Mouse (Mus musculus) splenic B cell, adult 2 months (primary cell): ENCODE measurements at regions not wholly inside any gene's neighbourhood (a gene's known extent, or its start where the extent isn't known, plus 50 kb on each side); places are given as distances from the start of the nearest gene placed in this dataset.

Experiments
- DNase-seq: peaks from one replicate; pipeline ENCODE4 v3.0.0-alpha.2; 2011; ENCODE audit warnings: low read depth, low spot score
- H3K27me3 ChIP-seq: 2 replicates; pipeline ENCODE4 v1.6.1; 2012; ENCODE audit warnings: mild to moderate bottlenecking, low read length, moderate library complexity, mixed read lengths; ENCODE audit not compliant: control insufficient read depth, poor library complexity, insufficient read depth, severe bottlenecking
- H3K36me3 ChIP-seq: 2 replicates; pipeline ENCODE4 v1.6.1; 2012; ENCODE audit warnings: mild to moderate bottlenecking, low read length, moderate library complexity, mixed read lengths; ENCODE audit not compliant: control insufficient read depth, poor library complexity, insufficient read depth, severe bottlenecking

- Histone ChIP-seq H3K27me3 (no peaks in the 10 kb centered on the region), H3K36me3 (no peaks in the 10 kb centered on the region)
- no peak for DNase-seq
Observed at GRCm38 (mm10) chr7:36352761-36353160, 345.2 kb upstream of the Tshz3 start.

GRCm38 (mm10) chr7:36350616-36351015 lies 347.3 kb upstream of the Tshz3 start:
- Histone ChIP-seq H3K36me3 (no peaks in the 10 kb centered on the region), H3K27me3 (no peaks in the 10 kb centered on the region)
- no peak for DNase-seq

GRCm38 (mm10) chr7:36348195-36348594 lies 349.7 kb upstream of the Tshz3 start:
- no peaks in the 10 kb centered on the region for H3K27me3 ChIP-seq
- no peak for DNase-seq
- H3K36me3 ChIP-seq, result no peaks in the 10 kb centered on the region

- H3K27me3 ChIP-seq, result no peaks in the 10 kb centered on the region
- H3K36me3 ChIP-seq, result no peaks in the 10 kb centered on the region
- DNase-seq, result no peak
Observed at GRCm38 (mm10) chr7:36334857-36335256, 363.1 kb upstream of the Tshz3 start.

- H3K27me3 ChIP-seq, result no peaks in the 10 kb centered on the region
- no peaks in the 10 kb centered on the region for H3K36me3 ChIP-seq
- no peak for DNase-seq
Observed at GRCm38 (mm10) chr7:36334091-36334490, 363.8 kb upstream of the Tshz3 start.

GRCm38 (mm10) chr7:36332633-36333032 lies 365.3 kb upstream of the Tshz3 start:
- H3K27me3 ChIP-seq, result no peaks in the 10 kb centered on the region
- DNase-seq, result no peak
- no peaks in the 10 kb centered on the region for H3K36me3 ChIP-seq

GRCm38 (mm10) chr7:36328141-36328540 lies 369.8 kb upstream of the Tshz3 start:
- Histone ChIP-seq H3K27me3 (no peaks in the 10 kb centered on the region), H3K36me3 (no peaks in the 10 kb centered on the region)
- DNase-seq, result no peak

- Histone ChIP-seq H3K27me3 (no peaks in the 10 kb centered on the region), H3K36me3 (no peaks in the 10 kb centered on the region)
- no peak for DNase-seq
Observed at GRCm38 (mm10) chr7:36324035-36324434, 373.9 kb upstream of the Tshz3 start.

GRCm38 (mm10) chr7:36322181-36322580 lies 375.7 kb upstream of the Tshz3 start:
- Histone ChIP-seq H3K36me3 (no peaks in the 10 kb centered on the region), H3K27me3 (no peaks in the 10 kb centered on the region)
- DNase-seq, result no peak

- Histone ChIP-seq H3K36me3 (no peaks in the 10 kb centered on the region), H3K27me3 (no peaks in the 10 kb centered on the region)
- no peak for DNase-seq
Observed at GRCm38 (mm10) chr7:36317466-36318212, 380.3 kb upstream of the Tshz3 start.

GRCm38 (mm10) chr7:36313751-36314150 lies 384.2 kb upstream of the Tshz3 start:
- DNase-seq, result no peak
- Histone ChIP-seq H3K36me3 (no peaks in the 10 kb centered on the region), H3K27me3 (no peaks in the 10 kb centered on the region)

- Histone ChIP-seq H3K36me3 (no peaks in the 10 kb centered on the region), H3K27me3 (no peaks in the 10 kb centered on the region)
- DNase-seq, result no peak
Observed at GRCm38 (mm10) chr7:36309761-36310605, 387.9 kb upstream of the Tshz3 start.

- no peaks in the 10 kb centered on the region for H3K27me3 ChIP-seq
- DNase-seq, result no peak
- H3K36me3 ChIP-seq, result no peaks in the 10 kb centered on the region
Observed at GRCm38 (mm10) chr7:36308726-36309125, 389.2 kb upstream of the Tshz3 start.

- Histone ChIP-seq H3K27me3 (no peaks in the 10 kb centered on the region), H3K36me3 (no peaks in the 10 kb centered on the region)
- DNase-seq, result no peak
Observed at GRCm38 (mm10) chr7:36308106-36308620, 389.8 kb upstream of the Tshz3 start.

GRCm38 (mm10) chr7:36277275-36277674 lies 420.6 kb upstream of the Tshz3 start:
- no peak for DNase-seq
- no peaks in the 10 kb centered on the region for H3K27me3 ChIP-seq
- no peaks in the 10 kb centered on the region for H3K36me3 ChIP-seq
